Mouse (Mus musculus) fat pad, adult 2 months (tissue): ENCODE results near the gene Cdc14b.
A peak's percentile ranks its signal among the peaks of the same experiment; 100 is the strongest.

Source experiments
- DNase-seq: peaks from one replicate; pipeline ENCODE4 v3.0.0-alpha.2; 2011; ENCODE audit warnings: low read depth, low spot score; ENCODE audit errors: extremely low read depth

Gene Cdc14b

DNA sequence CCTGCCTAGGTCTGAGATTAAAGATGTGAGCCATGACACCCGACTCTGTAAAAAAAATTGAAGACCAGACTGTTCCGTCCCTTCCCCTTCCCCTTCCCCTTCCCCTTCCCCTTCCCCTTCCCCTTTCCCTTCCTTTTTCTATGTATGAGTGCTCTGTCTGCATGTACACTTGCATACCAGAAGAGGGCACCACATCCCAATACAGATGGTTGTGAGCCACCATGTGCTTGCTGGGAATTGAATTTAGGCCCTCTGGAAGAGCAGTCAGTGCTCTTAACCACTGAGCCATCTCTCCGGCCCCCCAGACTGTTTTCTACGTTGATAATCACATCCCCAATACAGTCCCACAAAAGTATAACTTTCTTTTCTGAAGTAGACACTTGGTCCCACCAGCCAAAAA, 94.8 kb downstream of the Cdc14b start:
- no peak for DNase-seq

GRCm38 (mm10) chr13:64178746-64179652, 96.1 kb downstream of the Cdc14b start:
- DNase-seq = no peak

GRCm38 (mm10) chr13:64178000-64178399, 97.1 kb downstream of the Cdc14b start:
- no peak for DNase-seq

- no peak for DNase-seq
Measured at GRCm38 (mm10) chr13:64169746-64170145, 105.3 kb downstream of the Cdc14b start.

DNA sequence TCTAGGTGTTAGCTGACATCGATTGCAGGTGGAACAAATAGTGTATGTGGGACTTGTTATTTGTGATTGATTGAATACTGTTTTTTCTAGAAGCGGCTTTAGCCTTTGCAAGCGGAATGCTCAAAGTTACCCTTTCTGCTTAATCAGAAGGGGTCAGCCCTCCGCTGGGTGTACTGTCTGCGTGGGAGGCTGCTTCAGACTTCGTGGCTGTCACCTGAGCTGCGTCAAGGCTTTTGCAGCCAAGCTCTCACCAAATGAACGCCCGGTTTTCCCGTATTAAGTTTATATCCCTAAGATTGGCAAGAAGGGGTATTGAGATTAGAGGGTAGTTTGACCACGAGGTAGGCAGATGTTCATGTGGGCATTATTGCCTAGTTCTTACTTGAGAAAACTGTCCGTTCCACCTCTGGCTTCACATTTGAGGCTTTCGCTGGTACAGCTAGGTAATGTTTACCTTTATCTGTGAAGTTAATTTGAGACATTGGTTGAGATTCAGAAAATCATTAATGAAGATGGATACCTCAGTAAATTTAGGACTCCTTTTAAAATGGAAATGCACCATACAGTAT, 111.9 kb downstream of the Cdc14b start:
- DNase-seq = no peak

GRCm38 (mm10) chr13:64162626-64163025, 112.5 kb downstream of the Cdc14b start:
- no peak for DNase-seq

DNA sequence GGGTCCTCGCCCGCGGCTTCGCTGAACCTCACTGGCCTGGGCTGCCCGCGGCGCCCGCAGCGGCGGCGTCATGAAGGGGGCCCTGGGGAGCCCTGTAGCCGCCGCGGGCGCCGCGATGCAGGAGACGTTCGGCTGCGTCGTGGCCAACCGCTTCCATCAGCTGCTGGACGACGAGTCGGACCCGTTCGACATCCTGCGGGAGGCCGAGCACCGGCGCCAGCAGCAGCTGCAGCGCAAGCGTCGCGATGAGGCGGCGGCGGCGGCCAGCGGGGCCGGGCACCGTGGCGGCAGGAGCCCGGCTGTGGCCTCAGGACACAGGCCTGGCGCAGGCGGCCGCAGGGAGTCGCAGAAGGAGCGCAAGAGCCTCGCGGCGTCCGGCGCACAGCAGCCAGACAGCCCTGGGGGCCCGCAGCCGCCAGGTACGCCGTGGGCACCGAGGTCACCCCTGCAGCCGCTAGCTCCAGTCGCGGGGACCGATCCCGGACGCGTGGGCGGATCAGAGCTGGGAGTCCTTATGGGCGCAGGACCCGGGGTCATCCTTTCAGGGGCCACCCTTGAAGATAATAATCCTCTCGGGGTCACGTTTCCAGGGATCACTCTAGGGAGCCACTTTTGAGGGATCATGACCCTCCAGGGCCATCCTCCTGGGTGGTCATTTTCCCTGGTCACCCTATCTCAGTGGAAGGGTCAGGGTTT, 113.0 kb downstream of the Cdc14b start:
- DNase-seq = no peak

- peak; percentile 64 for DNase-seq
Measured at GRCm38 (mm10) chr13:64161548-64161915, 113.6 kb downstream of the Cdc14b start, which contains the start of gene Habp4. TSS of gene Habp4 (plus strand) at chr13:64161824.

DNA sequence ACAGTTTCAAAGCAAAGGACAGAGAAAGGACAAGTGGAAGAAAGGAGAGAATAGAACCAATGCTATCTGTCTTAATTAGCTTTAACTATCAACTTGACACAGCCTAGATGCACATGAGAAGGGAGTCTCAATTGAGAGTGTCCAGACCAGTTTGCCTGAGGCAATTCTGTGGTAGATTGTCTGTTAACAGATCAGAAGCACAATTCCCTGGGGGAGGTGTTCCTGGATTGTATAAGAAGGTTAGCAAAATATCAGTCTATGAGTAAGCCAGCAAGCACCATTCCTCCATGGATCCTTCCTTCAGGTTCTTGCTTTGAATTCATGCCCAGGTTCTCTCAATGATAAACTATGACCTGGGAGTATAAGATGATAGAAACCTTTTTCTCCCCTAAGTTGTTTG, 118.1 kb downstream of the Cdc14b start:
- no peak for DNase-seq

GRCm38 (mm10) chr13:64155171-64155571, 119.9 kb downstream of the Cdc14b start:
- DNase-seq = no peak

- DNase-seq = no peak
Measured at GRCm38 (mm10) chr13:64154651-64155050, 120.4 kb downstream of the Cdc14b start.

- DNase-seq = no peak
Measured at GRCm38 (mm10) chr13:64153751-64154267, 121.3 kb downstream of the Cdc14b start.

- DNase-seq = peak; percentile 69
Measured at GRCm38 (mm10) chr13:64153083-64153682, 121.9 kb downstream of the Cdc14b start, which contains the start of gene Zfp367. TSS of gene Zfp367 (minus strand) at chr13:64153202.

DNA sequence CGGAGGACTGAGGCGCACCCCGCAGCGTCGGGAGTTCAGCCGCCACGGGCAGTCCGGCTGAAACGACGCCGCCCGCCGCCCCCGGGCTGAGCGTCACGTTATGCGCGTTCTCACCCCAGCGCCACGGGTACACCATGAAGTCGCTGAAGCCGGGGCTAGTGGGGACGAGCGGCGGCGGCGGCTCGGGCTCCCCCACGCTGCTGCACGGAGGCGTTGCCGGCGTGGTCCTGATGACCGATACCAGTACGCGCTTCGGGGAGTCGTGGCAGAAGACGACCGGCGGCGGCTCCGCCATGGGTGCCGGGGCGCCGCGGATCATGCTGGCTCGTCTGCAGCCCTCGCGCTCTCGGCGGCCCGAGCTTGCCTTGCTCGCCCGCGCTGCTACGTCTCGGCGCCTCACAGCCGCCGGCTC, 122.4 kb downstream of the Cdc14b start:
- no peak for DNase-seq

- no peak for DNase-seq
Measured at GRCm38 (mm10) chr13:64152241-64152669, 122.8 kb downstream of the Cdc14b start.

GRCm38 (mm10) chr13:64150121-64150520, 125.0 kb downstream of the Cdc14b start:
- no peak for DNase-seq
